Mouse (Mus musculus): ENCODE results near the gene Slc25a41. TPM values are rescaled to one million over a fixed set of nuclear protein-coding genes. Genes with fewer than 3 reads are reported as not detected.
"Not testable (repeated sequence)": the region's sequence is repeated elsewhere in the genome, so short reads cannot be mapped to it uniquely, and the experiment has no call there.

Slc25a41 gene
- polyA plus RNA-seq, 1 experiment from 2014 or later: not detected

- 0 out of 2 replicates have a peak overlapping the region, but pooled peaks have one; percentile 22 for H3K9ac ChIP-seq
- H3K4me3 ChIP-seq: peak overlapping the region; percentile 27; the same call in 1 of the 2 replicates
- 0% methylated on average over 22 of the region's 22 CpGs for WGBS
- H3K27me3 ChIP-seq: peaks cover 49% of the 10 kb centered on the region
- H3K27ac ChIP-seq (replicated peaks): no peak overlapping the region
- H3K4me2 ChIP-seq: peak overlapping the region; percentile 50
- no peak for ATAC-seq (ENCODE audit: low read depth)
- H3K9me3 ChIP-seq: no peaks in the 10 kb centered on the region
- H3K4me1 ChIP-seq (replicated peaks): peaks cover 37% of the 10 kb centered on the region
- H3K36me3 ChIP-seq: no peaks in the 10 kb centered on the region
These were observed 21.1 kb upstream of the Slc25a41 start for GRCm38 (mm10) chr17:57062548-57062947.

- H3K4me3 ChIP-seq: peak overlapping the region; percentile 27
- peaks cover 49% of the 10 kb centered on the region for H3K27me3 ChIP-seq
- 0 out of 2 replicates have a peak overlapping the region, but pooled peaks have one; percentile 22 for H3K9ac ChIP-seq
- peak overlapping the region; percentile 50 for H3K4me2 ChIP-seq
- peaks cover 37% of the 10 kb centered on the region for H3K4me1 ChIP-seq (replicated peaks)
- H3K36me3 ChIP-seq: no peaks in the 10 kb centered on the region
- no peak for ATAC-seq (ENCODE audit: low read depth)
- H3K27ac ChIP-seq (replicated peaks): no peak overlapping the region
- WGBS: 2% methylated on average over 38 of the region's 39 CpGs
- H3K9me3 ChIP-seq: no peaks in the 10 kb centered on the region
These were observed 20.6 kb upstream of the Slc25a41 start for GRCm38 (mm10) chr17:57062011-57062521.

DNA sequence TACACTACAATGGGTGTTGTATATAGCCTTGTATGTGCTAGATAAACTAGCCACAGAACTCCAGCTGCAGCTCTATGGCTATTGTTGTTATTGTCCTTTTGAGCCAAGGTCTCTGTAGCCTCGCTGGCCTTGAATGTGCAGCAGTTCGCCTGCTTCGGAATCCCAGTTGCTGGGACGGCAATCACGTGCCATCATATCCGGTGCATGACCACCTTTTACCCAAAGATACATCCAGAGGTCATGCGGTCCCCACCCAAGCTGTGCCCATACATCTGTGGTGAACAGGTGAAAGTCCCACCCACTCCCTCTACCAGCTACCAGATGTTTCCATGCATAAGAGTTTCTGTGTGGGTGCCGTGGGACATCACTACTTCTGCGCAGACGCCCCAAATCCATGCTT is 19.6 kb upstream of the Slc25a41 start:
- ATAC-seq (ENCODE audit: low read depth): no peak
- Histone ChIP-seq H3K4me1 (replicated peaks) (peaks cover 37% of the 10 kb centered on the region), H3K36me3 (peaks cover 6% of the 10 kb centered on the region), H3K27ac (replicated peaks) (no peak overlapping the region), H3K27me3 (peaks cover 47% of the 10 kb centered on the region), H3K4me3 (peak overlapping the region; percentile 82), H3K4me2 (peak overlapping the region; percentile 56), H3K9ac (peak overlapping the region; percentile 87; the same call in 1 of the 2 replicates), H3K9me3 (no peaks in the 10 kb centered on the region)
- 35% methylated on average over 10 of the region's 10 CpGs for WGBS

DNA sequence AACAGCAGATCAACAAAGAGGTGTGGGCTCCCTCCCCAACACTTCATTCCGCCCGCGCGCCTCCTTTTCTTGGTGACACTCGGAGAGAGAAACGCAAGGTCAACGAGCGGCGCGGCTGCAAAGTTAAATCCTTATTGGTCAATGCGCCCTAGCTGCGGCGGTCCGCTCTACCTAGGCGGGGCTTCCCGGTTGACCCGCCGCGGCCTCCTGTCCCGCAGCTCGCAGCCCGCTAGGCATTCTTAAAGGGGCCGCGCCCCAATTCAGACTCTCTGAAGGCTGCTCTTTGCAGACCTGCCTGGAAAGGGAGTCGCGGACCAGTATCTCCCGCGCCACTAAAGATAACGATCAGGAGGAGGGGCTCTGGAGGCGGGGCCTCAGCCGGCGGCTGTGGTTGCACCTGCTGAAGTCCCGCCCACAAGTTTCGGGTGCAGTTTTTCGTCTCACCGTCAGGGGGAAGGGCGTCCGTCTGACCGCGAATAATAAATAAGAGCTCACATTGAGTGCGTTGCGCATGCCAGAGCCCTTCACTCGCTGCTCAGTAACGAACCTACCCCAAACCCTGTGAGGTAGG is 18.9 kb upstream of the Slc25a41 start:
- peak overlapping the region; percentile 90 for H3K27ac ChIP-seq (replicated peaks)
- peaks cover 43% of the 10 kb centered on the region for H3K27me3 ChIP-seq
- H3K9me3 ChIP-seq: no peaks in the 10 kb centered on the region
- H3K36me3 ChIP-seq: peaks cover 14% of the 10 kb centered on the region
- H3K4me2 ChIP-seq: peak overlapping the region; percentile 56
- WGBS: under 1% methylated on average over 44 of the region's 44 CpGs
- peaks cover 35% of the 10 kb centered on the region for H3K4me1 ChIP-seq (replicated peaks)
- peak overlapping the region; percentile 82 for H3K4me3 ChIP-seq
- peak; percentile 91 for ATAC-seq (ENCODE audit: low read depth)
- H3K9ac ChIP-seq: peak overlapping the region; percentile 87

DNA sequence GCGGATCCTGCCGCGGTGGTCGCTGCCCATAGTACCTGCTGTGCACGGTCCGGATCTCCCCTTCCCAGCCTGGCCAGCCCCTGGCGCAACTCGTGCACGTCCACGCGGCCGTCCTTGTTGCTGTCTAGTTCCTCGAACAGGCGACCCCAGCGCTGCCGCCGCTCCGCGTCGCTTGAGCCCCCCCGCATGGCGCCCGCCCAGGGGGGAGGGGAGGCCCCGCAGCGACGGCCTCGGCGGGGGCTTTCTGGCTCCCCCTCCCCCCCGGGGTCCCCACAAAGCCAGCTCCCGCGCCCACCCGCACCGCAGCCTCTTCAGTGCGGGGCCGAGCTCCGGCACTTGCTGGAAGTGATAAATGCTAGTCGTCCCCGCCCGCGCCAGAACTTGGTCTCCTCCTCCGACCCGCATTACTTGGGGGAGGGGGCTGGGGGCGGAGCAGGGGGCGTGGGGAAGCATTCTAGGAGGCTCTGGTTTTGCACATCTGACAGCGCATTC is 18.1 kb upstream of the Slc25a41 start, which contains the start of gene Slc25a23:
TSS of gene Slc25a23 (minus strand) at position 378 of the 492 bp plus-strand sequence.
- H3K27me3 ChIP-seq: peaks cover 35% of the 10 kb centered on the region
- peak within 1 kb of the TSS; percentile 87 for H3K9ac ChIP-seq
- ATAC-seq (ENCODE audit: low read depth): peak; percentile 87
- H3K4me1 ChIP-seq (replicated peaks): peaks cover 33% of the 10 kb centered on the region
- H3K36me3 ChIP-seq: peaks cover 21% of the 10 kb centered on the region
- H3K4me3 ChIP-seq: peak within 1 kb of the TSS; percentile 82
- H3K27ac ChIP-seq (replicated peaks): peak within 1 kb of the TSS; percentile 90
- under 1% methylated on average over 37 of the region's 45 CpGs for WGBS
- H3K9me3 ChIP-seq: no peaks in the 10 kb centered on the region
- peak within 1 kb of the TSS; percentile 56 for H3K4me2 ChIP-seq

DNA sequence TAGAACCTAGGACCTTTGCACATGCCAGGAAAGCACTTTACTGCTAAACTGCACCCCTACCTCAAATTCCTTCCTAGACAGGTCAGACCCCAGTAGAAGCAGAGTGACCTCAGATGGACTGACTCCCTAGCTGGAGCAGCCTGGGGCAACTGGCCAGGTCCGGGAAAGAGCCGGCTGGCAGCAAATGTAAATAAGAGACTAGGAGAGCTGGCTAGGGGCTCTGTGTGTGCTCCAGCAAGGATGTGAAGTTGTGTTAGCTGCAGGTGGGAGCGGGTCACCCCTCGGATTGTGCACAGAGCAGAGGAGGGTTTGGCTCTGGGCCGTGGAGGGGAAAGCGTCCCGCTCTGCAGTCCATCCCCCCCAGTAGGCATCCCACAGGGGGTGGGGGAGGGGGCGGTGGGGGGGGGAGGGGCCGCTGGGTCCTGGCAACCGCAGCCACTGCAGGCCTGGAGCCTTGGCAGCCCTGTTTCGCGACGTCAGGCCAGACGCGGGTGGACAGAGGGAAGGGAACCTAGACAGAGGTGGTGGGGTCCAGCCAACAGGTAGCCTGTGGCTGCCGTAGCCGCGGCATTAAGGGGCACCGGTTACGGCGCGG is 17.5 kb upstream of the Slc25a41 start, which contains the start of gene Crb3:
TSS of gene Crb3 (plus strand) at position 215 of the 595 bp plus-strand sequence.
- peaks cover 30% of the 10 kb centered on the region for H3K27me3 ChIP-seq
- H3K4me1 ChIP-seq (replicated peaks): peaks cover 33% of the 10 kb centered on the region
- H3K4me3 ChIP-seq: peak within 1 kb of the TSS; percentile 82
- H3K27ac ChIP-seq (replicated peaks): peak within 1 kb of the TSS; percentile 90
- WGBS: 1% methylated on average over 16 of the region's 22 CpGs
- H3K4me2 ChIP-seq: peak within 1 kb of the TSS; percentile 56
- peak within 1 kb of the TSS; percentile 87 for H3K9ac ChIP-seq
- peaks cover 25% of the 10 kb centered on the region for H3K36me3 ChIP-seq
- ATAC-seq (ENCODE audit: low read depth): peak; percentile 9
- no peaks in the 10 kb centered on the region for H3K9me3 ChIP-seq

- H3K27me3 ChIP-seq: peaks cover 4% of the 10 kb centered on the region
- no peak overlapping the region for H3K27ac ChIP-seq (replicated peaks)
- WGBS: 91% methylated on average over 3 of the region's 3 CpGs
- H3K9ac ChIP-seq: no peak overlapping the region
- no peaks in the 10 kb centered on the region for H3K9me3 ChIP-seq
- ATAC-seq (ENCODE audit: low read depth): no peak
- H3K36me3 ChIP-seq: peaks cover 52% of the 10 kb centered on the region
- peaks cover 22% of the 10 kb centered on the region for H3K4me1 ChIP-seq (replicated peaks)
- no peak overlapping the region for H3K4me2 ChIP-seq
- H3K4me3 ChIP-seq: no peak overlapping the region
These were observed 14.8 kb upstream of the Slc25a41 start for GRCm38 (mm10) chr17:57056246-57056645.

DNA sequence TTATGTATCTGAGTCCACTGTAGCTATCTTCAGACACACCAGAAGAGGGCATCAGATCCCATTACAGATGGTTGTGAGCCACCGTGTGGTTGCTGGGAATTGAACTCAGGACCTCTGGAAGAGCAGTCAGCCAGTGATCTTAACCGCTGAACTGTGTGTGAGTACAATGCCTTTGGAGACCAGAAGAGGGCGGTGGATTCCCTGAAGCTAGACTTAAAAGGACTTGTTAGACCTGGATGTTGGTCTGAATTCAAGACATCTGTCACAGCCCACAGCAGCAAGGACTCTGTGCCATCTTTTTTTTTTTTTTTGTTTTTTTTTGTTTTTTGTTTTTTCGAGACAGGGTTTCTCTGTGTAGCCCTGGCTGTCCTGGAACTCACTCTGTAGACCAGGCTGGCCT is 10.2 kb upstream of the Slc25a41 start:
- H3K4me1 ChIP-seq (replicated peaks); H3K9me3 ChIP-seq; H3K4me3 ChIP-seq; H3K27ac ChIP-seq (replicated peaks); H3K9ac ChIP-seq; ATAC-seq (ENCODE audit: low read depth); H3K4me2 ChIP-seq; H3K27me3 ChIP-seq: not testable (repeated sequence)
- peaks cover 84% of the 10 kb centered on the region for H3K36me3 ChIP-seq
- WGBS: 87% methylated on average over 4 of the region's 4 CpGs

DNA sequence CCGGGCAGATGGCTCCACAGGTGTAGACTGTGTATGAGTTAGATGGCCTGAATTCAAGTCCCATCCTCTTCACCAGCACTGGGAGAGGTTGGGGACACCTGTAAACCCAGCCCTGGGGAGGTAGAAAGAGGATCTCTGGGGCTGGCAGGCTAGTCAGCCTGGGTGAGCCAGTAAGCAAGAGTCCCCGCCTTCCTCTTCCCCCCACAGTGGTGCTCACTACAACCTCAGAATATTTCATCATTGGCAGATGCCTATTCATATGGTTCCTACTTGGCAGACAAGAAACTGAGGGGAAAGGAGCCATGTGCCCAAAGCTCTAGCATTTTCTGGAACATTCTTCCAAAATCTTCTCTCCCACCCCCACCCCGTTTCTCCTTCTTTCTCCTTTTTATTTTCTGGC is 7.4 kb upstream of the Slc25a41 start:
- H3K36me3 ChIP-seq: peaks cover 78% of the 10 kb centered on the region
- ATAC-seq (ENCODE audit: low read depth): no peak
- WGBS: 93% methylated on average over 3 of the region's 3 CpGs

DNA sequence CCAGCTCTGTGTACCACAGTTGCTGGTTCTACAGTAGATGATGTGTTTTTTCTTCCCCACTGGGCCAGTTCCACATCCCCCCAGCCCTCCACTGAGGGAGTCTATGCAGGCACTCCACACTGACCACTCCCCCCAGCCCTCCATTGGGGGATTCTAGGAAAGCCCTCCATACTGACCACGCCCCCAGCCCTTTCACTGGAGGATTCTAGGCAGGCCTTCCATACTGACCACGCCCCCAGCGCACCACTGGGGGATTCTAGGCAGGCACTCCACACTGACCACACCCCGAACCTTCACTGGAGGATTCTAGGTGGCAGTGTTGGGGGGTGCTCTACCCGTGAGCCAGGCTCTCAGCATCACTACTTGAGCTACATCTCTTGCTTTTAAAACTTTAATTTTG is 6.0 kb upstream of the Slc25a41 start:
- ATAC-seq (ENCODE audit: low read depth): 0 out of 2 replicates have a peak, but pooled peaks have one; percentile 14
- WGBS: 39% methylated on average over 5 of the region's 5 CpGs
- Histone ChIP-seq H3K27ac (replicated peaks) (no peak overlapping the region), H3K27me3 (no peaks in the 10 kb centered on the region), H3K4me1 (replicated peaks) (no peaks in the 10 kb centered on the region), H3K9me3 (no peaks in the 10 kb centered on the region), H3K9ac (no peak overlapping the region), H3K4me3 (no peak overlapping the region), H3K36me3 (peaks cover 64% of the 10 kb centered on the region), H3K4me2 (no peak overlapping the region)

More for the DNA sequence above, 7.4 kb upstream of the Slc25a41 start:
- H3K9me3 ChIP-seq: no peaks in the 10 kb centered on the region
- no peak overlapping the region for H3K4me2 ChIP-seq
- H3K9ac ChIP-seq: no peak overlapping the region
- no peak overlapping the region for H3K27ac ChIP-seq (replicated peaks)
- no peaks in the 10 kb centered on the region for H3K27me3 ChIP-seq
- H3K4me3 ChIP-seq: no peak overlapping the region
- no peaks in the 10 kb centered on the region for H3K4me1 ChIP-seq (replicated peaks)

GRCm38 (mm10) chr17:57038978-57039377 is 2.5 kb downstream of the Slc25a41 start:
- H3K4me1 ChIP-seq (replicated peaks): no peaks in the 10 kb centered on the region
- H3K4me2 ChIP-seq: no peak overlapping the region
- H3K4me3 ChIP-seq: no peak overlapping the region
- no peaks in the 10 kb centered on the region for H3K9me3 ChIP-seq
- H3K27me3 ChIP-seq: peaks cover 22% of the 10 kb centered on the region
- no peak overlapping the region for H3K9ac ChIP-seq
- no peak for ATAC-seq (ENCODE audit: low read depth)
- H3K27ac ChIP-seq (replicated peaks): no peak overlapping the region
- 42% methylated on average over 8 of the region's 8 CpGs for WGBS
- no peaks in the 10 kb centered on the region for H3K36me3 ChIP-seq

- Histone ChIP-seq H3K9me3 (no peaks in the 10 kb centered on the region), H3K4me3 (peak overlapping the region; percentile 45), H3K4me1 (replicated peaks) (peaks cover 29% of the 10 kb centered on the region), H3K4me2 (peak overlapping the region; percentile 68; the same call in 1 of the 2 replicates), H3K36me3 (peaks cover 10% of the 10 kb centered on the region), H3K9ac (no peak overlapping the region), H3K27ac (replicated peaks) (peak overlapping the region; percentile 90; the same call in 1 of the 2 replicates), H3K27me3 (peaks cover 3% of the 10 kb centered on the region)
- ATAC-seq (ENCODE audit: low read depth): no peak
- 87% methylated on average over 4 of the region's 4 CpGs for WGBS
These were observed 8.6 kb downstream of the Slc25a41 start for GRCm38 (mm10) chr17:57032854-57033253.

Data from neural tube, embryonic 13.5 days (tissue).